Mouse (Mus musculus) erythroid progenitor cell, adult 5-6 weeks (primary cell): ENCODE data around the gene Upk1a. TPM values are rescaled to one million over a fixed set of nuclear protein-coding genes. Genes with fewer than 3 reads are reported as not detected.

Source experiments
- ATAC-seq: replicated peaks from 2 replicates; pipeline ENCODE4 v1.8.0; 2016; ENCODE audit warnings: moderate number of reproducible peaks, mild to moderate bottlenecking, moderate TSS enrichment, inconsistent platforms; ENCODE audit not compliant: poor library complexity, low FRiP score, severe bottlenecking
- total RNA-seq, 2 experiments: library from RNA; stranded (forward) in 1 of 2; stranded (reverse) in 1 of 2; fragments of 150-400 nt in 1 of 2; fragments of 186-747, 209-891 nt in 1 of 2; gene quantifications; 2 replicates each; pipeline versions ENCODE4 v1.2.3 to v1.2.4; 2015 to 2017; ENCODE audit warnings: low replicate concordance in 2 of 2

Upk1a gene
- total RNA-seq, 2 experiments from 2014 or later: not detected

DNA sequence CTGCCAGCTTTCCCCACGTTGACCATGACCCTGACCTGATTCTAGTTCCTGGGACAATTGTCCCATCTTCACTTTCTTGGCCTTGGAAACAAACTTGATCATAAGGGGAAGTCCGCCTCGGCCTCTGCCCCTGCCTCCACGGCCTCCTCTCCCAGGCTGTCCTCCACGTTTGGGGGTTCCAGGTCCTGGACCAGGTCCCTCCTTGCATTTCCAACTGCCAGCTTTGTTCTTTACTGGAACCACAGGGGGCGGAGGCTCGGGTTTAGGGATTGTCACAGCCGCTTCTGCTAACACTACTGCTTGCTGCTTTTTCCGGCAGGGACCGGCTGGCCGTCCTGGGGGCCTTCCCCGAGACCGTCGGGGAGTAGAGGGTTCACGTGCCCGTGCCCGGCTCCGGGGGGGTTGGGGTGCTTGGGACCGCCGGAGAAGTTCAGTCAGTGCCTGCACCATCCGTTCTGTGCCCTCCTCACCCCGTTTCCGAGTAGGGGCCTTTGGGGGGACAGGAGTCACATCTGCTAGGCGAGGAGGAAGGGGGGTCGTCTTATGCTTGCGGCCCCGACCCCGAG, 26.1 kb downstream of the Upk1a start:
- no peak for ATAC-seq

DNA sequence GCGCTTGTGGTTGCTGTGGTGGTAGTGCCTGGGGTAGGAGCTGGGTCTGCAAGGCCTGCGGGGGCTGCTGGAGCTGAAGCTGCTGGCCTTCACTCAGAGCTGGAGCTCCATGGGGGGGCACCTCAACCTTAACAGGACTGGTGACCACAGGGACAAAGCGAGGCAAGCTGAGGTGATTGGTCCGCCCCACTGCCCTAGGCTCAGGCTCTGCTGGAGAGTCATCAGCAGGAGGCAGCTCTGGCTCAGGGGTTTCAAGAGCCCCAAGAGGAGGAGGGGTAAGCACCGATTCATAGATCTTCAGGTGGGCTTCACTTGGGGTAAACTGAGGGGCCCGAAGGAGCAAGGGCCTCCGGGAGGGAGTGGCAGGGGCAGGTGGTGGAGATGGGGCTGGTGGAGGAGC, 27.5 kb downstream of the Upk1a start:
- ATAC-seq: no peak

DNA sequence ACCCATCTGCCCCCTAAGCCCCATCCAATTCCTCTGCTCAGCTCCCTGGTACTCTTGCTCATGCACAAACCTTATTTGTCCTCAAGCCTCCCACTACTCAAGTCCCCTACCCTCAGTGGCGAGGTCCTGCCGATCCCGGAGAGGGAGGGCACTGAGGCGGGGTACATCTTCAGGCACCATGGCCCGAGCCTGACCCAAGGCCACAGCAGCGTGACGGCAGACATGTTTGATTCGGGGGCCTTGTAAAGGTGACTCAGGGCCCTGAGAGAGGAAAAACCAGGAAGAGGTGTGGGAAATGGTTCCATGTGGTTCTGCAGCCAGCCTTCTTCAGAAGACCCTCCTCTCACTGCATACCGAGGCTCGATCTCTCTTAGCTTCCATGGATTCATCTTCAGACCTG, 28.3 kb downstream of the Upk1a start:
- no peak for ATAC-seq

GRCm38 (mm10) chr7:30581547-30581946, 31.1 kb downstream of the Upk1a start:
- ATAC-seq: no peak

DNA sequence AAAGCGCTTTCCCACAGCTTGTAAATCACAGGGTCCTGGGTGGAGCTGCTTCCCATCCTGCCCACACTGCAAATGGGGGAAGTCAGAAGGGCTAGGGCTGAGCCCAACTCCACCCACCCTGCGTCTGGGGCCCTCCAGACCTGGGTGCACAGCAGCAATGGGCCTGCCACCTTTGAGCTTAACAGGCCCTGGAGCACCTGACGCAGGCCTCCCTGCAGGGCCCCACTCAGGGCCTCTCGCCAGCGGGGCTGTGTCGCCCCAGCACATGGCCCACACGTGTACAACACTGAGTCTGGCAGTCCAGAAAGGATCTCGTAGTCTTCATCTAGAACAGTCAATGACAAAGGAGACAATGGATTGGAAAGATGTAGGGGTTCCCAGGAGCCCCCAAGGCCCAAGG, 32.7 kb downstream of the Upk1a start:
- no peak for ATAC-seq

DNA sequence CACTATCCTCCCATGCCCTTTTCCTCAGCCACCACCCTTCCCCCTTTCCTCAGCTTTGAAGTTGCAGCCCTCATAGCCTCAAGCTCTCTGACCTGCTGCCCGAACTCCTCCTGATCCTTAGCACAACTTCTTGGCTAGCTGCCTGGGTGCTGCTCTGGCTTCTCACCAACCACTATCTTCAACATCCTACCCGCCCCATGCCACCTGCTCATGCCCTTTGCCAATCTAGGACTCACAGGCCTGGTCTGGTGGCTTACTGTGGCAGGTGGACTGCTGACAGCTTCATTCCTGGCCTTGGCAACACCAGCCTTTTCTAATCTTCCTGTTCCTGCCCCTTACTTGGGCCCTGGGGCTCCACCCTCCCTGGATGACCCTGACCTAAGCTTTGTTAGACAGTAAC, 39.7 kb downstream of the Upk1a start:
- peak; percentile 90 for ATAC-seq

GRCm38 (mm10) chr7:30572389-30572788, 40.3 kb downstream of the Upk1a start:
- peak; percentile 54 for ATAC-seq

DNA sequence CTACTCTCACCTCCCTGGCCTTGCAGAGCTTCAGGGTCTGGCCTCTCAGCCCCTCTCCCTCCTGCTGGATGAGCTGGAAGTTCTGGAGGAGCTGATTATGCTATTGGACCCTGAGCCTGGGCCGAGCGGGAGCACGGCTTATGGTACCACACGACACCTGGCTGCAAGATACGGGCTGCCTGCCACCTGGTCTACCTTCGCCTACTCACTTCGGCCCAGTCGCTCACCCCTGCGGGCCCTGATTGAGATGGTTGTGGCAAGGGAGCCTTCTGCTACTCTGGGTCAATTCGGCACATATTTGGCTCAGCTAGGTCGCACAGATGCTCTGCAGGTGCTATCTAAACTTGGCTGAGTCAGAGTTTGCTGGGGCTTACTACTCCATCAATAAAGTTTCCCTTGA, 45.1 kb downstream of the Upk1a start:
- ATAC-seq: no peak

DNA sequence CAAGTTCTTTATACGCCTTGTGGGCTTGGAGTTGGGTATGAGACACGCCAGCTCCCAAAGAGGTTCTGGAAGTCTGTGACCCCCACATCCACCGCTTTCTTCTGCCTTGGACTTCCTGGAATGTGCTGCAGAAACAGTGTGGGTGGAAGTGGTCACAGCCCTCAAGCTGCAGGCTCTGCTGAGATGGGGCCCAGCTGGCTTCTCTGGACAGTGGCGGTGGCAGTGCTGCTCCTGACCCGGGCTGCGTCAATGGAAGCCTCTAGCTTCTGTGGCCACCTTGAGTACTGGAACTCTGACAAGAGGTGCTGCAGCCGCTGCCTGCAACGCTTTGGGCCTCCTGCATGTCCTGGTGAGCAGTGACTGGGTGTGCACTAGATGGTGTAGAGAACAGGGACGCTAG, 46.6 kb downstream of the Upk1a start:
- no peak for ATAC-seq

GRCm38 (mm10) chr7:30564970-30565571, 47.6 kb downstream of the Upk1a start, which contains the start of gene Igflr1:
Gene Igflr1 (plus strand): TSS chr7:30565427.
- ATAC-seq: no peak

DNA sequence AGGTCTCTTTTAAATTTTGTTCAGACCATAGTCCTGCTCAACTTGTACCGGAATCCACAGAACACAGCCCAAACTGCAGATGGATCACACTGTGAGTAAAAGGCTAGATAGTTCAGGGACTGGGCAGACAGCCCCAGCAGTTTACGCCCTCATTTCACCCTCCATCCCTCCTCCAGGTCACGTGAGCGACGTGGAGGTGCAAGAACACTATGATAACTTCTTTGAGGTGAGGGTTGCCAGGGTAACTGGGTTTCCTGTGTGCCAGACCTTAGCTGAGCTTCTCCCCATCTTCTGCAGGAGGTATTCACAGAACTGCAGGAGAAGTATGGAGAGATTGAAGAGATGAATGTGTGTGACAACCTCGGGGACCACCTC, 48.8 kb downstream of the Upk1a start:
- no peak for ATAC-seq

DNA sequence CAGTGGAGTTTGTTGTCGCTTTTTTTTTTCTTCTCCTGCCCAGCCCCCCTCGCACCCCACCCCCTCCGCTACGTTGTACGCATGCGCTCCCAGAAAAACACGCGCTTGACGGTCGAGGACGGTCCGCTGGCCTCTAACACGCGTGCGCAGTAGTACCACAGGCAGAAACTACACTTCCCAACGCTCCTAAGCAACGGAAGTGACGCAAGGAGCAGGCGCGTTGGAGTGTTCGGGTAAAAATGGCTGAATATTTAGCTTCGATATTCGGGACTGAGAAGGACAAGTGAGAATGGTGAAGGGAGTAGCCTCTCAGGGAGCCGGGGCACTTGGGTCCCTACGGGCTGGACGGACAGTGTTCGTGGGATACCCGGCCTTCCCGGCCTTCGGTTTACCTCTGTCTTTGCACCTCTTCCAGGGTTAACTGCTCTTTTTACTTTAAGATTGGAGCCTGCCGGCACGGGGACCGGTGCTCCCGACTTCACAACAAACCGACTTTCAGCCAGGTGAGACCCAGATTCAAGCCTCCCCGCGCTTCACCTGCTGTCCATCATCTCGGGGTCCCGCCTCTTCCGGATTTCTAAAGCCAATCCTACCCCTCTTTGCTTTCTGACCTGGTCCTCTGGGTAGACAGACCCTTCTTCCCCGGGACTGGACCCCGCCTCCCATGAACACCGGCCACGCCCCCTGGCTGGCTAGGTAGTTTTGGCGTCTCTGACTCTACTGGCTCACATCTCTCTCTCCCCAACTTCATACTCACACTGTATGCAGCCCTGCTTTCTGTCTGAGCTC, 49.3 kb downstream of the Upk1a start, which contains the start of the genes U2af1l4, Gm49396 and Psenen:
U2af1l4 (plus strand) TSS at position 185 of the 789 bp plus-strand sequence.
Gm49396 (plus strand) TSS at position 228 of the 789 bp plus-strand sequence.
Psenen (minus strand) TSS at position 511 of the 789 bp plus-strand sequence.
- peak; percentile 73 for ATAC-seq

DNA sequence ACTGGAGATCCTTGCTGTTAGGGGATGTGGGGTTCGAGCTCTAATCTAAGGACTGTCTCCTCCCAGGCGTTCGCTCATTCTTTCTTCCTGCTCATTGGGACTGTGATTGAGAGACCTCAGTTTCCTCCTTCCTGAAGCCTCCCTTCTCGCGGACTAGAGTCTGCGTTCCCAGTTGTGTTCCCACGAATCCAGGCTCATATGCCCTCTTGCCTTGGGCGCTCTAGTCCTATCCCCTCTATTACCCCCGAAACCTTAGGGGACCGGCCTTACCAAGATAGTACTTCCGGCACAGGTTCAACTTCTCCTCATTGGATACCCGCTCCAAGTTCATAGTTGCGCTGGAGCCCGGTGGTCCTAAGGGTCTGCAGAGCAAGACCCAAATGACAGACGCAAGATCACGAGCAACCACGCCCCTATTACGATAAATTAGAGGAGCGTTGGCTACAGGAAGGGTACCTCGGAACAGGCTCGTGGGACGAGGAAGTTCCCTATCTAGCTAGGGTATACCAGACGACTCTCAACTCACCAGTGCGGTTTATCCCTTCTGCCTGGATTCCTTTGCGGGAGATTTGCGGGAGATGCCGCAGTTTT, 50.0 kb downstream of the Upk1a start:
- peak; percentile 10 for ATAC-seq

- ATAC-seq: no peak
Measured at GRCm38 (mm10) chr7:30560296-30560695, 52.4 kb downstream of the Upk1a start.

DNA sequence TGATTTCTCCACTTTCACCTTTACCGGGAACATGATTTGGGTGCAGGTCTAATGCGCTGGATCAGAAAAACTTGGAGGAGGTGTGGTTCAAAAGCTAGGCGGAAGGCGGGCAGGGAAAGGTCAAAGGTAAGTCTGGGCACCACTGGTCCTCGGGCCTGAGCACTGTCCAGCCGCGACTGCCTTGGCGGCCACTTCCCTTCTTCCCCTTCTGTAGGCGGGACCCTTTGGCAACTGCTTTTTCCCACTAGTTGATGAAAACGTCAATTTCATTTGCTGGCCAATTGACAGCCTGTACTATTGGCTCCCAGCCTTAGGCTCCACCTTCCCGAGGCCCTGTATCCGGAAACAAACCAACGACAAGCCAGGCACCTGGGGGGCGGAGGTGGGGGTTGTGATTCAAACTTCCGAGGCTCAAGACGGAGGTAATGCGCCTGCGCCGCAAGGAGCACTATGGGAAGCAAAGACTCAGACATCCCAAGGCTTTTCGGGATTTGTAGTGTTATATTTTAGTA, 53.1 kb downstream of the Upk1a start, which contains the start of gene Lin37:
Lin37 (minus strand) TSS at position 396 of the 512 bp plus-strand sequence.
- ATAC-seq: peak; percentile 73

DNA sequence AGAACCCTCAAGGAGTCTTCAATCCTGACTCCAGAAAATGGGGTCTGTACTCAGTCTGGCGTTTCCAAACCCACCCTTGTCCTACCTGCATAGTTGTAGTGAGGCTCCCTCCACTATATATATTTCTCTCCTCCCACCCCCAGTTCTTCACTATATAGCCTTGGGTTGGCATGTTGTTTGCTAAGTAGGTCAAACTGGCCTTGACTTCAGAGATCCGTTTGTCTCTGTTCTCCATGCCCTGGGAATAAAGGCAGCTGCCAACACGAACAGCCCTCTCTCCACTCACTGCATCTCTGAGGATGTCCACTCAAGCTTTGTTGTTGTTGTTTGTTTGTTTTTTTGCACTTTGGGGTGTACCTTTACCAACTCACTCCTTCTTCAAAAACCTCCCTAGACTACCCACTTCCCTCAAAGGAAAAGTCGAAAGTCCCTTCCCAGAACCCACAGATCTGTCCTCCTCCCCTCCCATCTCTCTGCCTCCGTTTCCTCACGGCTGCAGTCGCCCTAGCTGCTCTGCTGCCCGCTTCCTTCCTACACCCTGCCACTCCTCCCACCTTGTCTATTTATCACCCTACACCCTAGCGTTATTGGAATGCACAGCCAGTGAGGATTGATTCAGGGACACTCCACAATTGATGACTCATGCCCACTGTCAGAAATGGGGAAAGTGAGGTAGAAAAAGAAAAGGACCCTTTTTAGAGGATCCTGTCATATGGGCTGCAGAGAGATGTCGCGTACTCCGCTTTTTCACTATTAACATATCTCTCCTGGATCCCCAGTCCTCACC, 53.8 kb downstream of the Upk1a start:
- ATAC-seq: peak; percentile 57

DNA sequence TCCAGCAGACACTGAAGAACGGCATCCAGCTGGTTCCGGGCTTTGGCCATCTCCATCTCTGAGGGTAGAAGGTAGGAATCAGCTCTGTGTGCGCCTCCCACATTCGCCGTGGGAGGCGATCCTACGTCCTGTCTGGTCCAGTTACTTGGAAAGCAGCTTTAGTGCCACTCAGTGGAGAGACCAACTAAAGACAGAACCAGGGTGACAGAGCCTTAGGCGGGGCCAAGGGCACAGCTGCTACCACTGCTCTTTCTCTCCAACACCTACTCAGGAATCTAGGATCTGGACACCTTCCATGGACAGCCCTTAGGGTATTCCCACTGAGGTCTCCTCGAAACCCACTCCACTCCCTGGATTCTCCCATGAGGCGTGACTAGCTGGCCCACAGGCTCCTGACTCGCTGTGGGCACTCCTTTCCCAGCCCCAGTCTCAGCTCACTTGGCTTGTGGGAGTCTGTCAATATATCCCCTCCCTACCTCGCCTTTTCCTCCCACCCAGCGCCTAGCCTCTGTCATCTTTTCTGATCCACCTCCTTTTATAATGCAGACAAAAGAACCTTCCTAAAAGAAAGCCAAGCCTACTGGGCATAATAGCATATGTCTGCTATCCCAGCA, 54.6 kb downstream of the Upk1a start:
- no peak for ATAC-seq

GRCm38 (mm10) chr7:30556894-30557536, 55.6 kb downstream of the Upk1a start:
- ATAC-seq: no peak
